Mouse (Mus musculus) limb, embryonic 11.5 days (tissue): ENCODE results near the gene Man2a2. TPM values are rescaled to one million over a fixed set of nuclear protein-coding genes. Genes with fewer than 3 reads are reported as not detected.
"Not testable (repeated sequence)": the region's sequence is repeated elsewhere in the genome, so short reads cannot be mapped to it uniquely, and the experiment has no call there.

Source experiments
- ATAC-seq: fragments of 200-750 bp; cut with Nextera tagmentation; 2 replicates; pipeline ENCODE4 v1.8.0; 2017; ENCODE audit warnings: low read depth; ENCODE audit not compliant: insufficient number of reproducible peaks, low FRiP score, low TSS enrichment
- DNase-seq: peaks from one replicate; pipeline ENCODE4 v3.0.0-alpha.2; 2015; ENCODE audit warnings: low spot score
- H3K27ac ChIP-seq: fragments of 300-500 bp; sonication (generic); replicated peaks from 2 replicates; pipeline ENCODE4 v1.5.1; 2014; ENCODE audit warnings: low read depth, mild to moderate bottlenecking, low read length
- H3K27me3 ChIP-seq: fragments of 300-500 bp; sonication (generic); 2 replicates; pipeline ENCODE4 v1.6.1; 2014; ENCODE audit warnings: mild to moderate bottlenecking, low read length, mixed read lengths; ENCODE audit not compliant: control insufficient read depth, insufficient read depth
- H3K36me3 ChIP-seq: fragments of 300-500 bp; sonication (generic); 2 replicates; pipeline ENCODE4 v1.6.1; 2014; ENCODE audit warnings: mild to moderate bottlenecking, low read length, moderate library complexity, mixed read lengths; ENCODE audit not compliant: control insufficient read depth, insufficient read depth
- H3K4me1 ChIP-seq: fragments of 300-500 bp; sonication (generic); 2 replicates; pipeline ENCODE4 v1.6.1; 2014; ENCODE audit warnings: low read length, mixed read lengths; ENCODE audit not compliant: control insufficient read depth, insufficient read depth
- H3K4me2 ChIP-seq: fragments of 300-500 bp; sonication (generic); 2 replicates; pipeline ENCODE4 v1.6.1; 2014; ENCODE audit warnings: low read depth, mild to moderate bottlenecking, moderate library complexity; ENCODE audit not compliant: severe bottlenecking
- H3K4me3 ChIP-seq: fragments of 300-500 bp; sonication (generic); 2 replicates; pipeline ENCODE4 v1.5.1; 2014; ENCODE audit warnings: low read depth, low read length
- H3K9ac ChIP-seq: fragments of 300-500 bp; sonication (generic); 2 replicates; pipeline ENCODE4 v1.6.1; 2014; ENCODE audit warnings: mild to moderate bottlenecking, low read length
- H3K9me3 ChIP-seq: fragments of 300-500 bp; sonication (generic); 2 replicates; pipeline ENCODE4 v1.6.1; 2016; ENCODE audit warnings: low read length; ENCODE audit not compliant: control insufficient read depth
- WGBS: fragments of 180-500 bp; shearing (Covaris S2); extraction: QIAGEN DNeasy Blood & Tissue Kit; methylation state at CpG from one replicate; pipeline ENCODE4 v1.1.7; 2014; 5-methylcytosine and 5-hydroxymethylcytosine counted together
- polyA plus RNA-seq: library from polyadenylated mRNA; unstranded; fragments of >200 nt; fragmentation: Nextera tagmentation; extraction: Ambion mirVana; gene quantifications from 2 replicates; pipeline ENCODE4 v1.2.1, GENCODE M21; 2014

Man2a2 gene
- polyA plus RNA-seq, 1 experiment from 2014 or later, result 12.5 TPM

DNA sequence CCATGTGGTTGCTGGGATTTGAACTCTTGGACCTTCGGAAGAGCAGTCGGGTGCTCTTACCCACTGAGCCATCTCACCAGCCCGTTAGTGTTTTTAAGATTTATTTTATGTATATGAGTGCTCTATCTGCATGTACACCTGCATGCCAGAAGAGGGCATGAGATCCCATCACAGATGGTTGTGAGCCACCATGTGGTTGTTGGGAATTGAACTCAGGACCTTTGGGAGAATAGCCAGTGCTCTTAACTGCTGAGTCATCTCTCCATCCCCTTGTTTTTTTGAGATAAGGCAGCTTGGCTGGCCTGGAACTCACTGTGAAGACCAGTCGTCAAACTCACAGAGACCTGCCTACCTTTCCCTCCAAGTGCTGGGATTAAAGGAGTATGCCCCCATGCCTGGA lies 25.3 kb upstream of the Man2a2 start:
- H3K4me3 ChIP-seq, H3K9me3 ChIP-seq, ATAC-seq, H3K27ac ChIP-seq, H3K4me2 ChIP-seq, H3K27me3 ChIP-seq, H3K9ac ChIP-seq, DNase-seq: not testable (repeated sequence)
- 86% methylated on average over 4 of the region's 4 CpGs for WGBS
- Histone ChIP-seq H3K36me3 (peaks cover 28% of the 10 kb centered on the region), H3K4me1 (peaks cover 14% of the 10 kb centered on the region)

DNA sequence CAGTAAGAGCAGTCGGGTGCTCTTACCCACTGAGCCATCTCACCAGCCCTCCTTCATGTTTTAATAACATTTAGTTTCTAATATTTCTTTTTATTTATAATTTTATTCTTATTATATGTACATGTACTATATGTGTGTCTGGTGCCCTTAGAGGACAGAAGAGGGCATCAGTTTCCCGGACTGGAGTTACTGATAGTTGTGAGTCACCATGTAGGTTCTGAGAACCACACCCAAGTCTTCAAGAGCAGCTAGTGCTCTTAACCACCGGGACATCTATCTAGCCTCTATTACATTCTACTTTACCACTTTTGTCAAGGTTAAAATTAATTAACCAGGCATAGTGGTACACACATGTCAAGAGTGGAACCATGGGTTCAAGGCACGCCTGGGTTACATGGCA lies 23.4 kb upstream of the Man2a2 start:
- Histone ChIP-seq H3K4me3 (no peak overlapping the region), H3K4me2 (no peak overlapping the region), H3K36me3 (peaks cover 39% of the 10 kb centered on the region), H3K27ac (no peak overlapping the region), H3K27me3 (no peaks in the 10 kb centered on the region), H3K9ac (no peak overlapping the region), H3K9me3 (no peaks in the 10 kb centered on the region), H3K4me1 (no peaks in the 10 kb centered on the region)
- WGBS, result 90% methylated on average over 4 of the region's 4 CpGs
- DNase-seq, result no peak
- ATAC-seq, result no peak

DNA sequence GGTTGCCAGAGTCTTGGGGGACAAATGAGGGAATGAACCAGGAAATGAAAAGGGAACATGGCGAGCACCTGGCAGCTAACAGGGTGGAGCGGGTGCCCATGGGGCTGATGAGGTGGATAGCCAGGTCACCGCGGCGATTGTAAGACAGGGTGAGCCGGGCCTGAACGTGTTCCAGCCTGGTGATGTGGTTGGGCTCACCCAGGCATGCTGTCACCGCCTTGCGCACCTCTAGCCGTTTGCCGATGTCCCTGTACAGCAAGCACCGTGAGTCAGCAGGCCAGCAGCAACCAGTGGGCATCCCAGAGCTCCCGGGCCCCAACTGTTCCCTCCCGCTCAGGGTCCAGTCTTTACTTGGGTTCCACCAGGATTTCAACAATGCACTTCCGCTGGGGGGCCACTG lies 20.9 kb upstream of the Man2a2 start:
- 86% methylated on average over 15 of the region's 15 CpGs for WGBS
- Histone ChIP-seq H3K4me1 (peaks cover 13% of the 10 kb centered on the region), H3K27ac (no peak overlapping the region), H3K36me3 (peaks cover 36% of the 10 kb centered on the region), H3K9me3 (no peaks in the 10 kb centered on the region), H3K4me3 (no peak overlapping the region), H3K9ac (no peak overlapping the region), H3K27me3 (no peaks in the 10 kb centered on the region), H3K4me2 (no peak overlapping the region)
- ATAC-seq, result no peak
- DNase-seq, result no peak

GRCm38 (mm10) chr7:80387633-80388543 lies 16.7 kb upstream of the Man2a2 start, which contains the start of gene Fes:
Gene Fes, minus strand, starts transcription at chr7:80387946.
- H3K27ac ChIP-seq, result peak within 1 kb of the TSS; percentile 76
- H3K4me1 ChIP-seq, result peaks cover 17% of the 10 kb centered on the region
- WGBS, result 7% methylated on average over 33 of the region's 33 CpGs
- DNase-seq (peak; percentile 77), ATAC-seq (peak; percentile 53)
- no peaks in the 10 kb centered on the region for H3K27me3 ChIP-seq
- H3K9me3 ChIP-seq, result no peaks in the 10 kb centered on the region
- peak within 1 kb of the TSS; percentile 71 for H3K9ac ChIP-seq
- peaks cover 19% of the 10 kb centered on the region for H3K36me3 ChIP-seq
- peak within 1 kb of the TSS; percentile 70 for H3K4me2 ChIP-seq
- H3K4me3 ChIP-seq, result peak within 1 kb of the TSS; percentile 37

GRCm38 (mm10) chr7:80387033-80387632 lies 16.0 kb upstream of the Man2a2 start:
- peaks cover 17% of the 10 kb centered on the region for H3K4me1 ChIP-seq
- H3K27me3 ChIP-seq, result no peaks in the 10 kb centered on the region
- peak overlapping the region; percentile 76 for H3K27ac ChIP-seq
- no peaks in the 10 kb centered on the region for H3K9me3 ChIP-seq
- ATAC-seq, result no peak; the same call in 1 of the 2 replicates
- WGBS, result 36% methylated on average over 17 of the region's 17 CpGs
- H3K4me2 ChIP-seq, result peak overlapping the region; percentile 70
- H3K36me3 ChIP-seq, result peaks cover 16% of the 10 kb centered on the region; the same call in 1 of the 2 replicates
- peak; percentile 49 for DNase-seq
- H3K9ac ChIP-seq, result peak overlapping the region; percentile 71
- H3K4me3 ChIP-seq, result peak overlapping the region; percentile 37

- Histone ChIP-seq H3K36me3 (peaks cover 11% of the 10 kb centered on the region; the same call in 1 of the 2 replicates), H3K9ac (peak overlapping the region; percentile 40; the same call in 1 of the 2 replicates), H3K9me3 (no peaks in the 10 kb centered on the region), H3K27ac (peak overlapping the region; percentile 10; the same call in 1 of the 2 replicates), H3K27me3 (no peaks in the 10 kb centered on the region), H3K4me2 (peak overlapping the region; percentile 70), H3K4me3 (no peak overlapping the region; the same call in 1 of the 2 replicates), H3K4me1 (peaks cover 17% of the 10 kb centered on the region)
- ATAC-seq (no peak), DNase-seq (peak; percentile 98)
- WGBS, result 35% methylated on average over 18 of the region's 18 CpGs
Measured at GRCm38 (mm10) chr7:80386235-80386930, 15.2 kb upstream of the Man2a2 start.

DNA sequence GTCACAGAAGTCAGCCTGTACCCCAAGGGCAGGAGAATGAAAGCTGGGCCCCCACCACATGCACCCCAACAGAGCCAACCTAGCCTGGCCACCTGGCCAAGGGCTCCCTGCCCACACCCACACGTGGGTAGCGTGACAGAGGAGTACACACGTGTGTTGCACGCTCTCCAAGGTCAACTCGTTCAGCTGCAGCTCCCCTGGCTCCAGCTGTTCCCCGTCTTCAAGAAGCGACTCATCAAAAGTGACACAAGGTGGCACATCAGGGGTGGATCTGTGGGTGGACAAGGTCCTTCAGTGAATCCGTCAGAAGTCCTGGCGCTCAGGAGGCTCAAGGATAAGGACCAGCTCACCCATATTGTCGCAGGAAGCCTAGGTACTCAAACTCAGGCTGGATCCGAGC lies 11.7 kb upstream of the Man2a2 start:
- WGBS, result 70% methylated on average over 11 of the region's 11 CpGs
- ATAC-seq, result no peak

GRCm38 (mm10) chr7:80379531-80379930 lies 8.4 kb upstream of the Man2a2 start:
- Histone ChIP-seq H3K4me1 (no peaks in the 10 kb centered on the region), H3K9ac (no peak overlapping the region), H3K4me2 (no peak overlapping the region), H3K9me3 (no peaks in the 10 kb centered on the region), H3K27ac (no peak overlapping the region), H3K4me3 (no peak overlapping the region), H3K36me3 (no peaks in the 10 kb centered on the region), H3K27me3 (no peaks in the 10 kb centered on the region)
- 62% methylated on average over 13 of the region's 13 CpGs for WGBS
- ATAC-seq (no peak), DNase-seq (peak; percentile 57)

More for the DNA sequence above, 11.7 kb upstream of the Man2a2 start:
- no peak overlapping the region for H3K9ac ChIP-seq
- no peak overlapping the region for H3K4me2 ChIP-seq
- DNase-seq, result no peak
- peaks cover 12% of the 10 kb centered on the region for H3K4me1 ChIP-seq
- no peaks in the 10 kb centered on the region for H3K36me3 ChIP-seq
- H3K4me3 ChIP-seq, result no peak overlapping the region
- H3K27me3 ChIP-seq, result no peaks in the 10 kb centered on the region
- H3K27ac ChIP-seq, result no peak overlapping the region
- H3K9me3 ChIP-seq, result no peaks in the 10 kb centered on the region
